Mouse (Mus musculus): ENCODE measurements around the gene Babam2.

- TF ChIP-seq CTCF (IDR thresholded peaks at IDR 0.05; ENCODE audit: control insufficient read depth, insufficient read depth, low read length) (no peak), POLR2A (IDR thresholded peaks at IDR 0.05; ENCODE audit: borderline replicate concordance, control insufficient read depth, low read depth, low read length) (no peak)
These were observed 436.7 kb downstream of the Babam2 start for GRCm38 (mm10) chr5:32134051-32134732.

Measured in bone marrow, adult 2 months (tissue).